Mouse (Mus musculus): Measurements from ENCODE around the gene Errfi1. TPM values are rescaled to one million over a fixed set of nuclear protein-coding genes. Genes with fewer than 3 reads are reported as not detected.
"Not testable (repeated sequence)": the region's sequence is repeated elsewhere in the genome, so short reads cannot be mapped to it uniquely, and the experiment has no call there.

Errfi1 gene
- total RNA-seq, 4 experiments from 2014 or later: 17.9 to 44.0 (median 29.8) TPM

DNA sequence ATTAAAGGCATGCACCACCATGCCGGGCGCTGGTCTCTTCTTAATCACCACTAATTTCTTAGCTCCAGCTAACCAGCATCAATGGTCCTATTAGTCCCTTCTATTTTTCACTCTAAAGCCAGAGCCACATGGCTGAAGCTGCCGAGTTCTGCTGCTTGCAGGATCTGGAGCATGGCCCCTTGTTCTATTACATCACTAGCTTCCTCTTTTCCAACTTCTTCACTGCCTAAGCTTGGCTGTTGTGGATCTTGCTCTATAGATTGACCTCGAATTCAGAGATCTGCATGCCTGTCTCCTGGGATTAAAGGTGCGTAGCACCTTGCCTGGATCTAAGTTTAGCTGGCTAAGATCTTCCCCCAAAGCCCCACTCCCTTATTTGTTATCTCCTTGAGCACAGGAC lies 28.9 kb downstream of the Errfi1 start:
- DNase-seq: no peak

DNA sequence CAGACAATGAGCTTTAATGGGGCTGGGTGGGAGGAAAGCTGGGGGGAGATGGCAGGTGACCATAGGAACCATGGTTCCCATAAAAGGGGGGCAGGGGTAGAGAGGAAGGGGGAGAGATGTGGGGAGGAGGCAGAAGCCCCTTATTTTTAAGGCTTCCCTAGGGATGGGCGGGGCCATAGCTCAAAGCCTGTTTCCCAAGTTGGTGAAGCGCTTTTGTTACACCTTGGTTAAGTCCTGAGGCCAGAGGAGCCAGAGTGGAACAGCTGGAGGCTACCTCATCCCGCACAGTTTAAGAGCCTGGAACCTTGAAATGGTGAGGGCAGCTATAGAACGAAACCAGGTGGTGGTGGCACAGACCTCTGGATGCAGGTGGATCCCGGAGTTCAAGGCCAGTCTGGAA lies 34.2 kb downstream of the Errfi1 start:
- no peak for DNase-seq

DNA sequence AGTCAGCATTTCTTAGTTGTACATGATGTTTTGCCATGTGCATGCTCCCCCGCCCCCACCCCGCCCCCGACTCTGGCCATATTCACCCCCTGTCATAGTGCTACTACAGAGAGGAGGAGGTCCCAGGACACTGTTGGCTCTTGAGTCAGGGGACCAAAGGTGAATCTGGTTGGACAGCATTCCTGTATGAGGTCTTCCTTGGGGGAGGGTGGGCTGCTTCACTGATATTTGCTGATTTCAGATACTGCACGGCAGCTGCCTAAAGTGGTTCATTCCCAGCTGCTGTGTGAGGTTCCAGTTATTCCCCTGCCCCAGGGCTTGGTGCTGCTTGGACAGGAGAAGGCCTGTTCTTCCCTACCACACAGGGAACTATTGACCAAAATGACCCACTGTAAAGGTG lies 34.8 kb downstream of the Errfi1 start:
- DNase-seq: no peak

DNA sequence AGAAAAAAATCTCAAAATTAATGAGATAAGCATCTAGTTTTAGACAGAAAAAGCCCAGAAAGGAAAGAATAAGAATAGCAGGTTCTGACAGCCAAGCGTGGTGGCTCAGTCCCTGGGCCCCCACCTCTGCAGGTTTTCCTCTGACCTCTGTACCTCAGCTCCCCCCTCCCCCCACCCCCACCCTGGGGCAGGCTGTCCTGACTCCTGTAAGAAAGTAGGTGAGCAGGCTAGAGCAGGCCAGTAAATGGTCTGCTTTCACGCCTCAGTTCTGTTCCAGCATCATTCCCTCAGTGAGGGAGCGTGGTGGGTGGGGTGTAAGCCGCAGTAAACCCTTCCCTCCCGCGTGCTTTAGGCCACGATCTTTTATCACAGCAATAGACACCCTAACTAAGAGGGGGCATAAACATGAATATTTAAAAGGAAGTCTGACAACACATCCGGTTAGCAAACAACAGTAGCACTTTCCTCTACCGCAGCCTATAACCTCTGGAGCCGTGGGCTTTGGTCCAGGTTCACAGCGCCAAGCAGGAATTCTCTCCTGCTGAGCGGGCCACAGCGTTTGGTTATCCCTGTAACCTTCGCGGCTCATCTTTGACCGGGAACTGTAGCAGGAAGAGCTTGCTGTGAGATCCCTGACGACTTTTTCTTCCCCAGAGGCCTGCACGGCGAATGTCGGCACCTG lies 35.7 kb downstream of the Errfi1 start:
- DNase-seq: no peak

DNA sequence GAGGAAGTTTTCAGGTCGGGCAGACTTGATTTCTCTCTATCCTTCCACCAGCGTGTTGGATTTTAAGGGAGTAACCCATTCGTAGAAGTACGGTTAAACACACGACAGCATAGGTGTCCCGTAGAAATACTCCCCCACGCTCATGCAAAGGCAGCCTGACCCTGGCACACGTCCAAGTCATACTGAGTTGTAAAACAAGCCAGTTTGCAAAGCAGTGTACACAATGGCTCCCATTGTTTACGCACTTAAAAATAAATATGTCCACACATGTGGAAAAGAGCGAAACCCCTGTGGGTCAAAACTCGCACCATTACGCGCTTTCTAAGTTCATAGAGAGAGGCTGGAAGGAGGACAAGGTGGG lies 36.2 kb downstream of the Errfi1 start:
- no peak for DNase-seq

DNA sequence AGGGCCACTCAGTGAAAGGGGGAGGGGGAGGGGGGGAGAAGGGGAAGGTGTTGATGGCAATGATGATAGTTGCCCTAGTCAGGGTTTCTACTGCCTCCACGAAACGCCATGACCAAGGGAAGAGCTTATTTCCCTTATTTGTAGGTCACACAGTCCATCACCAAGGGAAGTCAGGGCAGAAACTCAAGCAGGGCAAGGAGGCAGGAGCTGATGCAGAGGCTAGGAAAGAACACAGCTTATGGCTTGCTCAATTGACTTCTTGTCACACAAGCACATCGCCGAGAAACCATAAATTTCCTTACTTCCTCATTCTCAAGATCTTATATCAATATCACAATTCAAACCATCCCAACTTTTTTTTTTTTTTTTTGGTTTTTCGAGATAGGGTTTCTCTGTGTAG lies 37.6 kb downstream of the Errfi1 start:
- no peak for DNase-seq

DNA sequence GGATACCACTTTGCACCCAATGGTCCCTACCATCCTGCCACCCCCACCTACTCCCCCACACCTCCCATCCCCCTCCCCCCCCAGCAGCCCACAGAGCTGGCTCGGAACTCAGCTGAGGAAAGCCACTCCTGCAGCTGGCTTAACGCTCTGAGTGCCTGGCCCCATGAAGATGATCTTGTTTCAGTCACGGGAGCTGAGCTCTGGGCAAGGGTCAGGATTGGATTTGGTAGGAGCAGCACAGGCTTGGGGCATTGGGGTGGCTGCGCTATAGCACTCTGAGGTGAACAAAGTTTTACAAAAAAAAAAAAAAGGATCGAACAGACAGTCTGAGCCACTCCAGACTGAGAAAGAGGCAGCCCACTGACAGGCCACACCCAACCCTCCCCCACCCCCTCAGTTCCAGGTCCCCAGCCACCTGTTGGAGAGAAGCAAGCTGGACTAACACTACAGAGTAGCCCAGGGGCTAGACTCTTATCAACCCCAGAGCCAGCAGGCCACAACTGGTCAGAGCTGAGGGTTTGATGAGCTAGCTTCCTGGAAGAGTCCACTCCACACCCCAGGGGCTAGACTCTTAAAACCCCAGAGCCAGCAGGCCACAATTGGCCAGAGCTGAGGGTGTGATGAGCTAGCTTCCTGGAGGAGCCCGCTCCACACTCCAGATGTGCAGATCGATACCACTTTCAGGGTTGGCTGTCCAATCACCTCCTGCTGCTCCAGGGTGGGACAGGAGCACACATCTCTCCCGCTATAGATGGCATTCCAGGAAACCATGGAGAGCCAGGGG lies 41.2 kb downstream of the Errfi1 start:
- DNase-seq: no peak

DNA sequence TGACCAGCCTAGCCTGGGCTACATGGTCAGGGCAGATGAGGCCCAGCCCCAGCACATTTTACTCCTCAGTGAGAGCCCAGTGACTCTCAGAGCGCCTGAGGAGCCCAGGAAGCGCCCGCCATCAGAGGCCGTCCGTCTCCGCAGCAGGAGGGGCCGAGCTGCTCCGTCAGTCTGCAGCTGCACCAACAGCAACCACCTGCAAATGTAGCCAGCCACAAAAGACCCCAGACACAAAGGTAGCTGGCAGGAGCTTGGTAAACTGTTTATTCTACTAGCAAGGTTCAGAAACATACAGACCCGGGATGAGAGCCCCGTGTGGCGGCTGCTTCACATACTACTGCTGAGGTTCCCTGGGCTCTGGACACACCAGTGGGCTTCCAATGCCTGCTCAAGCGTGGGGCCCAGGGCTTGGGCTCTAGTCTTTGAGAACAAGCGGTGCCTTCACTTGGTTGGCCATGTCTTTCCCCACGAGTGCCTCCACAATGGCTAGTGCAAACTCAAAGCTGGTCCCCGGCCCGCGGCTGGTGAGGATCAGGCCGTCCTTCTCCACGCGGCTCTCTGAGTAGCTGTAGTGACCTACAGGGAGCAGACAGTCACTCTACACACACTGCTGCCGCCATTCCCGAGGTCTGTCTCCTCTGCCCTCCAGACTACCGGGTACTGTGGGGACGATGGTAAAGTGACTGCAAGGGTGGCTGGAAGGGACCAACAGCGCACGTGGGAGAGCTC lies 43.3 kb downstream of the Errfi1 start:
- no peak for DNase-seq

DNA sequence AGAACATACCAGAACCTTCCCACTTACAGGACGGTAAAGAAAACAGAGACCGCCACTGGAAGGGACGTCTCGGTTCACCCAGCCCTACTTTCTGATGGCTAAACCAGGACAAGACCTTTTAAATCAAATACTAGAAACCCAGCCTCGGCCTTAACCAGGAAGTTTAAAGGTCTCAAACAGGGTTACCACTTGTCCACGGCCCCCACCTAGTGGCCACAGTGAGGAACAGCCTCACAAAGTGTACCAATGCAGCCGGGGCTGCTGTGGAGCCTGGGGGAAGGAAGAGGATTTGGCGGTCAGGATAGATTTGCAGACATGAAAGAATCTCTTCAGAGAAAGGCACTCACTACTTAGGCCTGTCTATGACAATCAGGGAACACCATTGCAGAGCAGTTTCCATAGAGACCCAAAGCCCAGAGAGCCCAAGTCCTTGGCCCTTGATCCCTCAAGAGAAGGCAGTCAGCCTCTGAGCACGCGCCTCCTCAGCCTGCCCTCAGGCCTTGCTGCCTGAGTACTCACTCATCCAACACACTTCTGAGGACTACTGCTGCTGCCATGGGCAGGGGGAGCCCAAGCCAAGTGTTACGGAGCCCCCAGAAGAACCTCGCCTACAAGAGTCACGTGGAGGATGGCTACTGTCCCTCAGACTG lies 45.1 kb downstream of the Errfi1 start:
- DNase-seq: peak; percentile 42

DNA sequence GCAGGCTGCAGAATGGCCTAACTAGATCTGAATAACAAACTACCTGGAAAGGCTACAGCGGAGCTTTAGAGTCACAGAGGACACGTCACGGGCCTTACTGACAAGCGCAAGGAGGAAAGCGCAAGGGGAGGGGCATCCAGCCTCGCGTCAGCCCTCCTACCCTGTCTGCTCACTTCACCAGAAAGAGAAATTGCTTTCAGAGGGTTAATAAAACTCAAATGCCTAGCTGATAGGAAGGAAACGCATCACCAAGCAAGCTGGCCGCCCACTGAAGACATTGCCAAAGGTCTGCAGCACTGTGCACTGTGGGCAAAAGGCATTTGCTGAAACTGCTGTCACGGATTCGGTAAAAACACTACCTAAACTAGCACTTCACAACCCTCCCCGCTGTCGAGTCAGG lies 46.8 kb downstream of the Errfi1 start:
- no peak for DNase-seq

DNA sequence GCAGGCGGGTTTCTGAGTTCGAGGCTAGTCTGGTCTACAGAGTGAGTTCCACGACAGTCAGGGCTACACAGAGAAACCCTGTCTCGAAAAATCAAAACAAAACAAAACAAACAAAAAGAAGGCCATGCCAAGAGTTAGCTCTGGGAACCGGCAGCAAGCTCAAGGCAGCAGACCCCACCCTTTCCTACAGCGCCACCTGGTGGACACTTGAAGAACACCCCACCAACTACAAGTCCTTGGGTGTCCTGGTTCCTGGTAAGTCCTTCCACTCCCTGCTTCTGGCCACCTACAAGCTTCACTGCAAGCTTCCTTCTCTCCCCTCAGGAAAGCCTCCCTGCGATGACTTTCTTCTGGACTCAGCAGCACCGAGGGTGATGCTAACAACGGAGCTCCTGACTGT lies 47.9 kb downstream of the Errfi1 start:
- DNase-seq: peak; percentile 70

DNA sequence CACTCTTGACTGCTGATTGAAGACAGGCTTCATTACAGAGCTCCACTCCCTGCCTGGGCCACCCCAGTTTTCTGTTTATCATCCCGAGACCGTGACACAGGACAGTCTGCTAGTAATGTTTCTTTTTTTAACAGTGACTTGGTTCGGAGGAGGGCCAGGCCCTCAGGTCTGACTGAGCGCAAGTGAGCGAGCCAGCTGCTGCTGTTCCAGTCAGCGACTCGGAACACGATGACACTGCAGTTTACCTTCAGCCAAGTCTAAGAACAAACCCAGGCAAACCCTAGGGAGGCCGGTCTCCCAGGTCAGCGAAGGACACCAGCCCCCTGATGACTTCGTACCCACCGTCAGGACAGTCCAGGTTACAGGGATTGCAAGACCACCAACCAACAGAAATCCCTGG lies 48.3 kb downstream of the Errfi1 start:
- DNase-seq: no peak

DNA sequence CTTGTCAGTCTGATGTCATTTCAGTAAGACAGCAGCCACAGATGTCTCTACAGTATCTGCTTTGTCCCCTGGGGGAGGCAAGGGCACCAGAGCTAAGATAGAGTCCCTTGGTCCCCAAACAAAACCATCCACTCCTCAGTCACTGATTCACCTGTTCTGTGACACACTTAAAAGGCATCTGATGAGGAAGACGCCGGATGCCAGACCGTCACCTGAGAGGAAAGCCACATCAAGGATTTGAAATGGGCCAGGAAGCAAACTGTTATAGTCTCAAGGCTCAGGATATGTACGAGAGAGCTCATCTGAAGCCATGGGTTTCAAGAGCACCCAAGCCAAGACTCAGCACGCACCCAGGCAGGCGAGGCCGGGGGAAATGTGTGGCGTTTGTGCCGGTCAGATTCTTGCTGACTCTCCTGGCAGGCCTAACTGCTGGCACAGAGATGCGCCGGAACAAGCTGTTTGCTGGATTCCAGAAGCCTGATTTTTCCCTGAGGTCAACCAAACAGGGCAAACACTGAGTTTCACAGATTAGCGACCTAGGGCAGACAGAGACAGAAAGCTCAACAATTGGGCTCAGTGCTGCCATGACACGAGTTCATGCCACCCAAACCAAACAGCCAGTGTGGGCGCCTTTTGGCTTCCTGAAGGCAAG lies 49.5 kb downstream of the Errfi1 start:
- no peak for DNase-seq

DNA sequence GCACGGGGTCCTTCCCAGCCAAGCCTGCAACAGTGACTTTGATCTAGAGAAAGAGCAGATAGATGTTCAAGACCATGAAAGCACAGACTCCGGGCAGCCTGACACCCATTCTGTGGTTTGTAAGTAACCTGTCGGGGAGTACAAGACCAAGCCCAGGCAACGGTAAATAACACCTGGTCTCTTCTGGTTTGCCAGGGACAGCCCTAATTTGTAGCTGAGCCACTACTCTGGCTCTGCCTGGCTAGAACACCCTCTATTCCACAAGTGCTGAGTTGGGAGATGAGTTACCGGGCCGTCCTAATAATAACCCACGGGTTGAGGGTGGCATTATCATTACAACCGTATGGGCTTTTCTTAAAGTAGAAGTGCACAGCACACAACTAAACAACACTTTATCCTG lies 53.4 kb downstream of the Errfi1 start:
- DNase-seq: no peak

DNA sequence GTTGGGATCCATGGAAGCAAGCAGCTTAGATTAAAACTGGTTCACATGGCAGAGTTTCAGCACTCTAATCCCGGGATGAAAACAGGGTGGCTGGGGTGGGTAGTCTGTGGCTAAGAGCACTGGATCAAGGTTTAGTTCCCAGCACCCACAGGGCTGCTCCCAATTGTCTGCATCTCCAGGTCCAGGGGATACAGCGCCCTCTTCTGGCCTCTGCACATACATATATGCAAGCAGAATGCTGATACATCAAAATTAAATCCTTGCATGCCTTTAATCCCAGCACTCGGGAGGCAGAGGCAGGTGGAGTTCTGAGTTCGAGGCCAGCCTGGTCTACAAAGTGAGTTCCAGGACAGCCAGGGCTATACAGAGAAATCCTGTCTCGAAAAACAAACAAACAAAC lies 54.8 kb downstream of the Errfi1 start:
- not testable (repeated sequence) for DNase-seq

DNA sequence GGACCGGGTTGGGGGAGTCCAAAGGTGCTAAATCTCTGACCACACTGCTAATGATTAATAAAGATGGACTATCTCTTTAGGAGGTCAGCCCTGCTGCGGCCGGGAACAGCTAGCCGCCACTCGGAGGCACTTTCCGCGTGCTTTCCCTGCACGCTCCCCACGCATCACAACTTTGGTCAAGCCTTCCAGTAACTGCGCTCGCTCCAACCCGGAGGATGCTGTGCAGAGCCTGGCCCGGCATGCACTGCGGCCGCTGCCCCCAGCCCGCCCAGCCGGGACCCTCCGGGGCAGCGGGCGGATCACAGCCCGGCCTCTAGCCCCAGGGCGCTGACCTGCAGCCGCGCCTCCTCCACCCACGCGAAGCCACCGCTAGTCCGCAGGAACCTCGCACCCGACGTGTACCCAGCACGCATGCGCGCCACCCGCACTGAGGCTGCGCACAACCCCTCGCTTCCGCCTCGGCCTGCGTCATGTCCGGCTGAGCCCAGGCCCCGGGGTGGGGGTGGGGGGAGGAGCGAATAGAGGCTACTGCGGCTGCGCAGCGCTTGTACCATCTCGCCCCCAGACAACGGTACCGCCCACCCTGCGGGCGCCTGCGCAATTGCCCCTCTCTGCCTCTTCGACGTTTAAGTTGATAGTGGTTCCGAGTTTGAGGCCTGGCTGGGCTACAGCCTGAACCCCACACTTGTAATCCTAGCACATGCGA lies 55.9 kb downstream of the Errfi1 start:
- DNase-seq: peak; percentile 97

DNA sequence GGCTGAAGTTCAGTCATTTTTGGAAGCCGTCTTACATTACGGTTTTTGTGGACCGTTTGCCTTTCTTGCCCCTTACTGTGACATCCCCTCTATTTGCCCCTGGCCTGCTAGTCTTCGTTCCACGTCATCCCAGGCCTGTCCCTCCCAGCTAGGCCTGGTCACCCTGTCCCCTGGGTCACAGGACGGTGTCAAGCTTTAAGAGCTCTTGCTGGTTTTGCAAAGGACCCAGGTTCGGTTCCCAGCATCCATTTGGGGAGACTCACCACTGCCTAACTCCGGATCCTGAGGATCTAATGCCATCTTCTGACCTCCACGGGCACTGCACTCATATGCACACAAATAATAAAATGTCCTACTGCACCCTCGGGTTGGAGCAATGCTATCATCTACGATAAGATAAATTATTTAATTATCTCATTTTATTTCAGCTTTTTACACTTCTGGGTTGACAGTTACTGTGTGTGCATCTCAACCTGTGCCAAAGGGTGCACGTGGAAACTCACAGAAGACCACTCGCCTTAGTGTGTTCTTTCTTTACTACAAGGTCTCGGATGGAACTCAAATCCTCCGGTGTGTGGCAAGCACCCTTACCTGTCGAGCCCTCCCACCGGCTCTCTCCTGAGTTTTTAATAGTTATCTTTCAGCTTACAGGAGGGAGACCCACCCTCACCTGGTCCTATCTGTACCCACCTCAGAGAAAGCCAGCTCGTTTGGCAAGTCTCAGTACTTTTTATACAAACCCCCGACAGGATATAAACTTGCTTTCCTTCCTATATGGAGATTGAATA lies 56.6 kb downstream of the Errfi1 start:
- peak; percentile 47 for DNase-seq

DNA sequence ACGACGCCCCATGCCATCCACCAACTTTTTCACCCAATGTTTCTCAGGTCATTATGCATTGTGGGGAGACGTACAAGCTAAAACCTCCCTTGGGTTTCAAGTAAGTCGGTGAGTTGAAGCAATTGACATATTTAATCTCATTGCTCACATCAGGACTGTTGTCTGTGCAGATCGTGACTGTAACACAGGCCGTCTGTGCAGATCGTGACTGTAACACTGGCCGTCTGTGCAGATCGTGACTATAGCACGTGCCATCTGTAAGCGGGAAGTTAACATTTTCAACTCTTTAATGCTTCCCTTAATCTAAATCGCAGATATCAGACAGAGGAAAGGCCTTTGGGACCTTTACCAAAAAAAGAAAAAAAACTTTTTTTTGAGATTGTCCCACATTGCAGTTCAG lies 60.0 kb downstream of the Errfi1 start:
- no peak for DNase-seq

DNA sequence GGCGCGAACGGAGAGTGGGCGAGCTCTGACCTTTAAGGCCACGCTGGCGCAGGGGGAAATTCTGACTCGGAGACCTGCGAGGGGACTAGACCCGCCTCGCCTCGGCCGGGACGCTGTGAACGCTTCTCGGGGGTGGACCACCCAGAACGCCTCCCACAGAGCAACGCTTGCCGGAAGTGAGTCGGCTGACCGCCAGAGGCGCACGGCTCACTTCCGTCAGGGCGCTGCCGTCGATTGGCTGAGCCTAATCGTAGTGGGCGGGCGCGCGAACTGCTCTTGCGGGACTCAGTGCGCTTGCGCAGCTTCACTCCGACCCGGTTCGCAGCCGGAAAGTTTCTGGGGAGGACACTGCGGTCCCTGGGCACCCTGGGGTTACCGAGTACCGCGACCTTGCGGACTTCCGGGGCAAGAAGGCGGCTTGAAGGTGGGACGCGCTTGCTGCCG lies 60.6 kb downstream of the Errfi1 start, which contains the start of the genes Park7 and Tnfrsf9:
TSS of gene Park7 (minus strand) at position 148 of the 444 bp plus-strand sequence.
TSS of gene Tnfrsf9 (plus strand) at position 273 of the 444 bp plus-strand sequence.
- peak; percentile 96 for DNase-seq

DNA sequence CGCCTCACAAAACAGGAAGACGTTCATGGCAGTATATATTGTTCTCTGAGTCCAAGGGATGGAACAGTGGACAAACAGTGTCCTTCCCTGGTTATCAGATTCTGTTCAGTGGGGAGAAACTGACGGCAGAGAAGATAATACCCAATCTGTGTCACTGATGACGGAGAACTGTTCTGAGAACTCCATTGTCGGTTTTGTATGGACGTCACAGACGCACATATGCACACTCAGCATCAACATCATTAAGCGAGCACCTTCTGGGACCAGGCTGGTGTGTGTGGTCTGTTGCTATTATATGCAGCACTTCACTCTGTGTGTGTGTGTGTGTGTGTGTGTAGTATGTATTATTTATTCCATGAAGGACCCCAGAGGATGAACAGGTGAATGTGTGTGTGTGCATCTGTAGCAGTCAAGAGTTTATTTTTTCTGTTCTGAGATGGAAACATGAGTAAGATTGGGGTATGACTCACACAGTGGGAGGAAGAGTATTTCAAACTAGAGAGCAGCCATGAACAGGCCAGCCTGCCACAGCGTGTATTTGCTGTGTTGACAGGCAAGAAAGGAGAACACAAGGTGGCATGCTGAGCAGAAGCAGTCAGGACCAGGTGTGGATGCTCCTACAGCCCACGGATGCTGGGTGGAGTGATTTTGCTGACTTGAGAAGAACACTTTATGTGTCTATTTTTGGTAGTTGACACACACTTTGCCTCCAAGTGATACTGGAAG lies 61.6 kb downstream of the Errfi1 start:
- DNase-seq: no peak

Measured in adrenal gland, adult 8-10 months (tissue).